Mouse (Mus musculus): ENCODE data around the gene Eif2ak4. TPM values are rescaled to one million over a fixed set of nuclear protein-coding genes. Genes with fewer than 3 reads are reported as not detected.

The Eif2ak4 gene
- polyA plus RNA-seq, 1 experiment from 2014 or later = 4.9 TPM

DNA sequence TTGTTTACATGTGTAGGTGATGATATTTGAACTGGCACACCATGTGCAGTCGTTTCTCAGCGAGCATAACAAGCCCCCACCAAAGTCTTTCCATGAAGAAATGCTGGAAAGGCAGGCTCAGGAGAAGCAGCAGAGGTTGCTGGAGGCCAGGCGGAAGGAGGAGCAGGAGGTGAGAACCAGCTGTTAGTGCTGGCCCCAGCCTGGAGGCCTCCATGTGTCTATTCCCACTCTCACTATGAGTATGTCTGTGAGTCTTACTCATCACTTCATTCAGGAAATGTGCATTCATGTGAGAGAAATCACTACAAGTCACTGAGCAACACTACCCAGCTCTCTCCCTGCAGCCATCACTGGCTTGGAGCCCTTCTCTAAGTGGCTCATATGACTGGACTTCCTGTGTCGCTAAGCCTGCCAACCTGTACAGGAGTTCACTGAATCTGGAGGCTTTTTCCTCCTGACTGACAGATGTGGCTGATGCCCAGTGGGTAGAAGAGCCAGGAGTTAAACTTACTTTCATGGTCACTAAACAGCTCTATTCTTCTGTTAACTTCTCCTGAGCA is 20.0 kb downstream of the Eif2ak4 start:
- TF ChIP-seq CTCF (IDR thresholded peaks at IDR 0.05; ENCODE audit: low read depth) (no peak), EP300 (optimal IDR thresholded peaks at IDR 0.05) (no peak)
- Histone ChIP-seq H3K9ac (ENCODE audit: low read length) (no peak overlapping the region), H3K4me2 (replicated peaks; ENCODE audit: low read depth) (no peak overlapping the region), H3K27me3 (ENCODE audit: control insufficient read depth, insufficient read depth, low read length) (no peaks in the 10 kb centered on the region), H3K4me1 (replicated peaks; ENCODE audit: control insufficient read depth, insufficient read depth) (no peaks in the 10 kb centered on the region), H3K4me3 (ENCODE audit: low read depth, low read length) (no peak overlapping the region), H3K9me3 (ENCODE audit: control insufficient read depth, low read length) (no peaks in the 10 kb centered on the region), H3K27ac (replicated peaks) (no peak overlapping the region), H3K36me3 (ENCODE audit: control insufficient read depth, insufficient read depth, low read length) (peaks cover 14% of the 10 kb centered on the region)
- WGBS = 64% methylated on average over 4 of the region's 4 CpGs
- DNase-seq (ENCODE audit: low spot score) = no peak
- no peak for ATAC-seq (ENCODE audit: low FRiP score, low TSS enrichment)

DNA sequence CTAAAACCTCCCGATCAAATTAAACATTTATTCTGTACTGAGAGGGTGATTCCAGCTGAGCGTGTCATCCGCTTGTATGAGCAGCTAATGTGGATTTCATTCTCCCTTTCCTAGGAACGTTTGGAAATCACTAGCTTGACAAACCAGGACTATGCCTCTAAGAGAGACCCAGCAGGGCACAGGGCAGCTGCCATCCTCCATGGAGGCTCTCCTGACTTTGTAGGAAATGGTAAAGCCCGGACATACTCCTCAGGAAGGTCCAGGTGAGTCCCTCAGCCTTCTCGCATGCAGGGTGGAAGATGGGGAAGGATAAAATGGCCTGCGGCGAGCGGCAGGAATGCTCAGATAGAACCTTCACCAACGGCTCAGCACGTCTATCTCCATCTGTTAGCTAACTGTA is 24.4 kb downstream of the Eif2ak4 start:
- H3K4me2 ChIP-seq (replicated peaks; ENCODE audit: low read depth) = no peak overlapping the region
- no peaks in the 10 kb centered on the region for H3K4me1 ChIP-seq (replicated peaks; ENCODE audit: control insufficient read depth, insufficient read depth)
- peaks cover 15% of the 10 kb centered on the region for H3K36me3 ChIP-seq (ENCODE audit: control insufficient read depth, insufficient read depth, low read length)
- no peak overlapping the region for H3K27ac ChIP-seq (replicated peaks)
- WGBS = 95% methylated on average over 11 of the region's 11 CpGs
- no peak overlapping the region for H3K9ac ChIP-seq (ENCODE audit: low read length)
- H3K27me3 ChIP-seq (ENCODE audit: control insufficient read depth, insufficient read depth, low read length) = no peaks in the 10 kb centered on the region
- no peak for DNase-seq (ENCODE audit: low spot score)
- H3K4me3 ChIP-seq (ENCODE audit: low read depth, low read length) = no peak overlapping the region
- TF ChIP-seq CTCF (IDR thresholded peaks at IDR 0.05; ENCODE audit: low read depth) (no peak), EP300 (optimal IDR thresholded peaks at IDR 0.05) (no peak)
- no peak for ATAC-seq (ENCODE audit: low FRiP score, low TSS enrichment)
- no peaks in the 10 kb centered on the region for H3K9me3 ChIP-seq (ENCODE audit: control insufficient read depth, low read length)

DNA sequence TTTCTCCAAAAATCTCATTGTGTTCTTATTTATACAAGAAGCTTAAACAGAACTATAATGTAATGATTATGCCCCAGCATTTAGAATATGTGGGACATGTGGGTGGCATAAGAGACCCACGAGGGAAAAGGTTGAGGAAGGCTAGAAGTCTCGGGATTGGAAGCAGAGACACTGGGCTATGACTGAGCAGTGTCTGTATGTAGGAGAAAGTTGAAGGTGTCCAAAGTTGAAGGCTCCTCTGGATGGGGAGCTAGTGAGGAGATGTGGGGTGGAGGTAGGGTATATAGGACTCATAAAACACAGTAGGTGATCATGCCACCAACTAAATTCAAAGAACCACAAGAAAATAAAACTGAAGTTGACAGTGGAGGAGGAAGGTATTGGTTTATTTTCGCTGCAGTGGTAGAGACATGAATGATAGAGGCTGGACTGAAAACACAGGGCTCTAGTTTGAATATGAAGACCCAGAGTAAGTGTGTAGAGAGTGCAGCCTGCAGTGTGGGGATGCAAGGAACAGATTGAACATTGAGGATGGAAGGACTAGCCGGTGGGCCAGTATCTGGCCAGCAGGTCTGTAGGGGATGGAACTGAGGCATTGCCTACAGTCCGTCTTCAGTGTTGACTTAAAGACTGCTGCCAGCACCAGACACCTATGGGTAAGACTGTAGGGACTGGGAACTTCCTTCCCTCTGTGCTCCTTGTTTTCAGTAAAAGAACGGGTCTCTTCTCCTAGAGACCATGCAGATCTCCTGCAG is 27.4 kb downstream of the Eif2ak4 start:
- Histone ChIP-seq H3K27me3 (ENCODE audit: control insufficient read depth, insufficient read depth, low read length) (no peaks in the 10 kb centered on the region), H3K4me1 (replicated peaks; ENCODE audit: control insufficient read depth, insufficient read depth) (no peaks in the 10 kb centered on the region), H3K36me3 (ENCODE audit: control insufficient read depth, insufficient read depth, low read length) (peaks cover 15% of the 10 kb centered on the region), H3K4me2 (replicated peaks; ENCODE audit: low read depth) (no peak overlapping the region), H3K4me3 (ENCODE audit: low read depth, low read length) (no peak overlapping the region), H3K9ac (ENCODE audit: low read length) (no peak overlapping the region), H3K9me3 (ENCODE audit: control insufficient read depth, low read length) (no peaks in the 10 kb centered on the region), H3K27ac (replicated peaks) (no peak overlapping the region)
- DNase-seq (ENCODE audit: low spot score) (no peak), ATAC-seq (ENCODE audit: low FRiP score, low TSS enrichment) (no peak)
- TF ChIP-seq EP300 (optimal IDR thresholded peaks at IDR 0.05) (no peak), CTCF (IDR thresholded peaks at IDR 0.05; ENCODE audit: low read depth) (no peak)
- WGBS = 90% methylated on average over 6 of the region's 6 CpGs

DNA sequence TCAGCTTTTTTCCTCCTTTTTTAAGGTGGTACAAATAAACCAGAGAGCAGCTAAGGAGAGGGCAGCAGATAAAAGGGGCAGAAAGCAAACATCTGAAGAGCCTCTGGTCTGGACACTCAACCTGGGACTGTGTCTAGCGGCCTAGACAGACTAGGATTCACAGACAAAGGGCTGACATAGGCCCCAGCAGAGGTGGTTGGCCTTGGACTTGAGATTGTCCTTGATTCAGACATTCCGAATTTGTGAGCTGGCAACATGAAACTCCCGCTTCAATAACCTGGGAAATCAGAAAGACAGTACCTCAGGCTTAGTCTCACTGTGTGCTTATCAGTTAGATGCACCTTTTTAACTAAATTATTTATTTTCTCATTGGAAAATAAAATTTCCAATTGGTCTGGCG is 29.7 kb downstream of the Eif2ak4 start:
- Histone ChIP-seq H3K36me3 (ENCODE audit: control insufficient read depth, insufficient read depth, low read length) (peaks cover 9% of the 10 kb centered on the region), H3K27me3 (ENCODE audit: control insufficient read depth, insufficient read depth, low read length) (no peaks in the 10 kb centered on the region), H3K27ac (replicated peaks) (no peak overlapping the region), H3K9ac (ENCODE audit: low read length) (no peak overlapping the region), H3K4me2 (replicated peaks; ENCODE audit: low read depth) (no peak overlapping the region), H3K9me3 (ENCODE audit: control insufficient read depth, low read length) (no peaks in the 10 kb centered on the region), H3K4me1 (replicated peaks; ENCODE audit: control insufficient read depth, insufficient read depth) (no peaks in the 10 kb centered on the region), H3K4me3 (ENCODE audit: low read depth, low read length) (no peak overlapping the region)
- ATAC-seq (ENCODE audit: low FRiP score, low TSS enrichment) = no peak
- WGBS = 91% methylated on average over 4 of the region's 4 CpGs
- TF ChIP-seq EP300 (optimal IDR thresholded peaks at IDR 0.05) (no peak), CTCF (IDR thresholded peaks at IDR 0.05; ENCODE audit: low read depth) (no peak)
- no peak for DNase-seq (ENCODE audit: low spot score)

DNA sequence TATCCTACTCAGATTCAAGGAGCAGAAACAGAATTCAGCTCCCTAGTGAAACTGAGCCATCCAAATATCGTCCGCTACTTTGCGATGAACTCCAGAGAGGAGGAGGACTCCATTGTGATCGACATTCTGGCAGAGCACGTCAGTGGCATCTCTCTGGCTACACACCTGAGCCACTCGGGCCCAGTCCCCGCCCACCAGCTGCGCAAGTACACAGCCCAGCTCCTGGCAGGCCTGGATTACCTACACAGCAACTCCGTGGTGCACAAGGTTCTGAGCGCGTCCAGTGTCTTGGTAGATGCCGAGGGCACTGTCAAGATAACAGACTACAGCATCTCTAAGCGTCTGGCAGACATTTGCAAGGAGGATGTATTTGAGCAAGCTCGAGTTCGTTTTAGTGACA is 33.5 kb downstream of the Eif2ak4 start:
- H3K4me1 ChIP-seq (replicated peaks; ENCODE audit: control insufficient read depth, insufficient read depth) = no peaks in the 10 kb centered on the region
- H3K9ac ChIP-seq (ENCODE audit: low read length) = no peak overlapping the region
- no peaks in the 10 kb centered on the region for H3K27me3 ChIP-seq (ENCODE audit: control insufficient read depth, insufficient read depth, low read length)
- ATAC-seq (ENCODE audit: low FRiP score, low TSS enrichment) (no peak), DNase-seq (ENCODE audit: low spot score) (no peak)
- TF ChIP-seq EP300 (optimal IDR thresholded peaks at IDR 0.05) (no peak), CTCF (IDR thresholded peaks at IDR 0.05; ENCODE audit: low read depth) (no peak)
- no peak overlapping the region for H3K4me3 ChIP-seq (ENCODE audit: low read depth, low read length)
- peaks cover 10% of the 10 kb centered on the region for H3K36me3 ChIP-seq (ENCODE audit: control insufficient read depth, insufficient read depth, low read length)
- 80% methylated on average over 15 of the region's 15 CpGs for WGBS
- H3K9me3 ChIP-seq (ENCODE audit: control insufficient read depth, low read length) = no peaks in the 10 kb centered on the region
- H3K4me2 ChIP-seq (replicated peaks; ENCODE audit: low read depth) = no peak overlapping the region
- no peak overlapping the region for H3K27ac ChIP-seq (replicated peaks)

DNA sequence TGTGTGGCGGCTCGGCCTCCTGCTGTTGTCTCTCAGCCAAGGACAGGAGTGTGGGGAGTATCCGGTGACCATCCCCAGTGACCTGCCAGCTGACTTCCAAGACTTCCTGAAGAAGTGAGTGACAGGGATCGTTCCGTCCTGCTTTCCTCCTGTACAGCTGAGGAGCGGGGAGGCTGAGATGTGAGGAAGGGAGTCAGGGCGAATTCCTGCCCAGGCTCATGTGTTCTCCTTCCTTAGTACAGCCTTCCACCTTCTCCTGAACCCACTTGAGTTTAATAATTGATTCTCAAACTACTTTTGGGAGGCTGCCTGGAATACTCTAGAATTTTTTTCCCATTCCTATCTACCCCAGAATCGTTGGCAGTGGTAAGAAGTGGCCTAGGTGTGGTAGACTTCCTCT is 34.0 kb downstream of the Eif2ak4 start:
- no peak overlapping the region for H3K9ac ChIP-seq (ENCODE audit: low read length)
- H3K36me3 ChIP-seq (ENCODE audit: control insufficient read depth, insufficient read depth, low read length) = peaks cover 10% of the 10 kb centered on the region
- TF ChIP-seq CTCF (IDR thresholded peaks at IDR 0.05; ENCODE audit: low read depth) (no peak), EP300 (optimal IDR thresholded peaks at IDR 0.05) (no peak)
- DNase-seq (ENCODE audit: low spot score) = no peak
- no peaks in the 10 kb centered on the region for H3K4me1 ChIP-seq (replicated peaks; ENCODE audit: control insufficient read depth, insufficient read depth)
- no peaks in the 10 kb centered on the region for H3K27me3 ChIP-seq (ENCODE audit: control insufficient read depth, insufficient read depth, low read length)
- H3K9me3 ChIP-seq (ENCODE audit: control insufficient read depth, low read length) = no peaks in the 10 kb centered on the region
- H3K4me2 ChIP-seq (replicated peaks; ENCODE audit: low read depth) = no peak overlapping the region
- 84% methylated on average over 8 of the region's 8 CpGs for WGBS
- ATAC-seq (ENCODE audit: low FRiP score, low TSS enrichment) = no peak
- H3K4me3 ChIP-seq (ENCODE audit: low read depth, low read length) = no peak overlapping the region
- H3K27ac ChIP-seq (replicated peaks) = no peak overlapping the region
